Mouse (Mus musculus): ENCODE results near the gene Tedc2.
A peak's percentile ranks its signal among the peaks of the same experiment; 100 is the strongest.

Gene Tedc2

DNA sequence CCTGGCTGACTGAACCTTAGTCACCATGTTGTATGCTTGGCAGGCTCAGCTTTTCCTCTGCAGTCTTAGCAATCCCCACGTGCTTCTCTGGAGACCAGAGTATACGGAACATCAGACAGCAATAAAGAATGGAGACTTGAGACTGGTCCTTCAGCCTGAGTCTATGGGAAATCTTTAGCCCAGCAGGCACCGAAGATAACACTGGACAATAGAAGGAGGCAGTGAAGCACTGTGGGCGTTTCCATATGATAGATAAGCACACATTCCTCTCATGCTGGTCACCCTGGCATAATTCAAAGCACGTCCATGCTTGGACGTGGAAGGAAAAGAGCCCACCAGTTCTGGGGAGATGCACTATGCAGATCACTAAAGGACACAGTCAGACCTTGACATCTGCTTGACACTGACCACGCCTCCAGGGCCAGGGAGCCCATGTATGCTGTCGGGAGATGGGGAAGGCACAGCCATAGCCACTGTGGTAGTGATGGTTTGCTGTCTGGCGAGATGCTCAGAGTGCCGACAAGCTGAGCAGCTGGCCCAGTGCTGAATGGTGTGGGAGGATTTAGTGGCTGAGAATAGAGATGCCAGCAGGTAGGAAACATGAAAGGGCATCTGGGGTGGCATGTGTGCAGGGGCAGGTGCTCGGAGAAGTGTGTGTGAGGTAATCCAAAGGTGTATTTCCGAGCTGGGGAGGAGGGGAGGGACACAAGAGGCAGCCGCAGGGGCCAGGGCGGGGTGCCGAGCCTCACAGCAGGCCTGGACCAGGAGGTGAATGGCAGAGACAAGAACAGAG lies 23.4 kb downstream of the Tedc2 start:
- no peak for ATAC-seq (ENCODE audit: insufficient number of reproducible peaks, low FRiP score, low TSS enrichment)

DNA sequence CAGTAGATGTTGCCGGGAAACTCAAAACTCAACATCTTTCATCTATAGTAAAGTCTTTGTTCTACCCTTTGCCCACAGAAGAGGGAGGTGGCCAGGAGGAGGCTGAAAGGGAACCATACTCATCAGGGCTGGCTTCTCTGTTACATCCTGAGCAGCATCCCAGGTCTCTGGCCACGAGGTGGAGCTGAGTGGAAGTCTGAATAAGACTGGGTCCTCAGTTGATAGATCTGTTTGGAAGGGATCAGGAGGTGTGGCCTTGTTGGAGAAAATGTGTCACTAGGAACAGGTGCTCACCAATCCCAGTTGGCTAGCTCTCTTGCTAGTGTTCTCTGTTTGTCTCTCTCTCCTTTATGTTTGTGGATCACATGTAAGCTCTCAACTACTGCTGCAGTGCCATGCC lies 25.3 kb downstream of the Tedc2 start:
- ATAC-seq (ENCODE audit: insufficient number of reproducible peaks, low FRiP score, low TSS enrichment), result no peak

DNA sequence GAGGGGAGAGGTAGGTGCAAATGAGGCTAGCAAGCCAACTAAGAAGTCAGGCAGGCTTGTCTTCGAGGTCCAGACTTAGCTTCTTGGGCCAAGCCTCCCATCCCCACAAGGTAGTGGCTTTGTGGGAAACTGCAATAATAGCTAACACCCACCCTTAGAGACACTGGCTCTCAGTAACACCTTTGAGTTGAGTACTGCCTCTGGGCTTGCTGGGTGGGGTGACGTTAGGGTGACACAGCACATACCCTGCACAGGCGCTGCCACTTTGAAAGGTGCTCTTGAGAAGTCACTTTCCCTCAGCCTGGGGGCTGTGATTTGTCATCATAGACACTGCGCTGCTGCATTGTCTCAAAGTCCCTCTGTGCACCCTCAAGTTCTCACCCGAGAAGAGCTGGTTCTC lies 26.9 kb downstream of the Tedc2 start:
- no peak for ATAC-seq (ENCODE audit: insufficient number of reproducible peaks, low FRiP score, low TSS enrichment)

DNA sequence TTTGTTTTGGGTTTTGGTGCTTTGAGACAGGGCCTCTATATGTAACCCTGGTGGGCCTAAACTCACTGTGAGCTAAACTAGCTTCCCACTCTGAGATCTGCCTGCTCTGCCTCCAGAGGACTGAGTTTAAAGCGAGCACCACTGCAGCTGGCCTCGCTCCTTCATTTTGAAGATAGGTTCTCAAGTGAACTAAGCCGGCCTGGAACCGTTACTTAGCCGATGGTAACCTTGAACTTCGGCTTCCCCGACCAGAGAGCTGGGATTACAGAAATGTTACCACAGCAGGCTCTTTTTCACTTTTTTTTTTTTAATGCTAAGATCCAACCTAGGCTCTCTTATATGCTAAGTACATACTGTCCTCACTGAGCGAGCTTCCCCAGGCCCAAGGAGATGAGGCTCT lies 27.4 kb downstream of the Tedc2 start:
- no peak for ATAC-seq (ENCODE audit: insufficient number of reproducible peaks, low FRiP score, low TSS enrichment)

DNA sequence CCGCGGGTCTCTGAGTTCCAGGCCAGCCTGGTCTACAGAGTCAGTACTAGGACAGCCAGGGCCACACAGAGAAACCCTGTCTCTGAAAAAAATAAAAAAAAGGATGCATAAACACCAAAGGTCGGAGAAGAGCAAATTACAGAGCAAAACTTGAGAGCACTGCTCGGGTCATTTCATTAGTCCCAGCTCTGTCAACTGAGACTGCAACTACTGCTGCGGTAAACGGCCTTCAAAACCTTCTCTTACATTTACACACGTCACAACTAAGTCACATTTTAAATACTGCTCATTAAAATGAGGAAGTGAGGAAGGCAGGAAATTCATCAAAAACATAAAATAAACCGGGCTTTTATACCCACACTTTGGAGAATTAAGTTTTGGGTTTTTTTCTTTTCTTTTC lies 27.8 kb downstream of the Tedc2 start:
- no peak for ATAC-seq (ENCODE audit: insufficient number of reproducible peaks, low FRiP score, low TSS enrichment)

DNA sequence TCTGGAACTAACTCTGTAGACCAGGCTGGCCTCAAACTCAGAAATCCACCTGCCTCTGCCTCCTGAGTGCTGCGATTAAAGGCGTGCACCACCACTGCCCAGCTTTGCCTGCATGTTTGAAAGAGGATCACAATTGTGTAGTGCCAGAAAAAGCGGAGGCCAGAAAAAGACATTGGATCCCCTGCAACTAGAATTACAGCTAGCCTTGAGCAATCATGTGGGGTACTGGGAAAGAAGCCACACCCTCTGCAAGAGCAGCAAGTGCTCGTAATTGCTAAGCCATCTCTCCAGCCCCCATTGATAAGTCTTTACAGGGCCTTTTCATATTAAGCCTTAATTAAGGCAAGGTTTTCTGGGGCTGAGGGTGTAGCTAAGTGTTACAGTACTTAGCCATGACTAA lies 29.2 kb downstream of the Tedc2 start:
- no peak for ATAC-seq (ENCODE audit: insufficient number of reproducible peaks, low FRiP score, low TSS enrichment)

DNA sequence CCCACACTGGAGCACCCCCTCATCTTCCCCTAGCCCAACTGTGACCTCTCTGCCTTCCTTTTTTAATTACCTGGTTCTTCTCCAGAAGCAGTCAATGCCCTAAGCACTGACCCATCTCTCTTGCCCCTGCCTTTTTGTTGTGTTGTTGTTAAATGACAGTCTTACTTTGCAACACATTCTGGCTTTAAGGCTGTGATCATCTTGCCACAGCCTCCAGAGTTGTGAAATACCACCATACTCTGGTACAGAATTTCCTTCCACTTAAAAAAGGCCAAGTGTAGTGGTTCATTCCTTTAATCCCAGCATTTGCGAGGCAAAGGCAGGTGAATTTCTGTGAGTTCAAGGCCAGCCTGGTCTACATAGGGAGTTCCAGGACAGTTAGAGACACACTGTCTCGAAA lies 29.7 kb downstream of the Tedc2 start:
- ATAC-seq (ENCODE audit: insufficient number of reproducible peaks, low FRiP score, low TSS enrichment), result no peak

DNA sequence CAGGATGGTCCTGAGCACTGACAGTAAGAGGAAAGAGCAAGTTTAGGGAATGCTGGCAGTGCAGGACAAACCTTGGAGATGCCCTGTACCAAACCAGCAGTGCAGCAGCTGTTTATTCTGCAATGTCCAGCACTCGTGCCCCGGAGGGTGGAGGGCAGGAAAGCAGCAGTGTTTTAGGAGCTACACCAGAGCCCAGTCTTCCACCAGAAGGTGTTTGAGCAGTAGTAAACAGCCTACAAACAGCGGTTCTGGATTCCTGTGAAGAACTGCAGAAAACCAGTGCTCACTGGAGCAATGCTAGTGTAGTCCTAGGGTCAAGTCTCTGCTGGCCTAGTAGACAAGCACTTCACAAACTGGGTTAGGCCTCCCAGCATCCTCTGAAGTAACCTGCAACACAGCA lies 46.4 kb downstream of the Tedc2 start:
- ATAC-seq (ENCODE audit: insufficient number of reproducible peaks, low FRiP score, low TSS enrichment), result no peak

DNA sequence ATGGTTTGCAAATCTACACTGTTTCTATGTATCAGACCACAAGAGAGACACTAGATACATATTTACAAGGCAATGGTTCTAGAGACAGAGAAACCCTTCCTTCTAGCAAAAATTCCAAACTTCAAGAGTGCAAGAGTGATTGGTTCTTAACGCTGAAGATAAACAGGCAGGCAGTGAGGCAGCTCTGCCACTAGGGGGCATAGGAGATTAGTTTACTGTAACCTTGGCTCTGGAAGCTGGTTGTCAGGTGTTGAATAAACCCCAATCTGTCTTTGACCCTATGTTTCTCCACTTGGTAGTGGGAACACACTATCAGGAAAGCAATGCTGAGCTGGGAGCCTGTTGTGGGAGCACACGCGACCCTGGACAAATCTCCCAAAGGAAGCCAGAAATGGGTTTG lies 47.2 kb downstream of the Tedc2 start:
- ATAC-seq (ENCODE audit: insufficient number of reproducible peaks, low FRiP score, low TSS enrichment), result no peak

DNA sequence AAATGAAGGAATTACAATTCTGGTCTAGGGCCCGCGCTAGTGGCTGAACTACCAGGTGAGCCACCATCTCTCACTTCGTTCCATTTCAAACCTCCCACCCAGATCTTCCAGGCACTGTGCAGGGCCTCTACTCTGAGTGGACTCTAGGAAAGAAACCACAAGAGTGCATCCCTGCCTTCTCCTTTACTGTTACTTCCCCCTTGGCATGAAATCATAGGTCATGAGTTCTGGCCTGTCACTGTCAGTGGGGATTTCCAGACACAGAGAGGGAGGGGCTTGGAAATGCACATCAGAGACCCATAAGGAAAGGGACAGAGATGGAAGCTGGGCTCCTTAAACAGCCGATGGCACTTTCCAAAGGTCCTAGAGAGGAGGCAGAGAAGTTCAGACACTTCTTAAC lies 48.9 kb downstream of the Tedc2 start:
- ATAC-seq (ENCODE audit: insufficient number of reproducible peaks, low FRiP score, low TSS enrichment), result no peak

DNA sequence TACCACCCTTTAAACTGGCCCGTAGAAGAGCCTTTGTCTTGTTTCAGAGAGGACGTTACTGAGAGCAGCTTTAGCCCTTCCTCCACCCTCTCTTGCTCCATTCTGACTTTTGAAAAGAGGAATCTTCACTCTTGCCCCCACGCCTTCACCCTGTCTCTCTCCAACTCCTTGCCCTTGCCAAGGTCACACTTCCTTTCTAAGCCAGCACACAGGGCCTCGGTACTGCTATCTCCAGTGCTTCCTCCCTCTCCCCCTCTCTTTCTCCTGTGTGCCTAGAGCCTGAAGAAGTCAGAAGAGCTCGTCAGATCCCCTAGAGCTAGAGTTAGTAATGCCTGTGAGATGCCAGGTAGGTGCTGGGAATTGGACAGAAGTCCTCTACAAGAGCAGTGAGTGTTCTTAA lies 49.9 kb downstream of the Tedc2 start:
- ATAC-seq (ENCODE audit: insufficient number of reproducible peaks, low FRiP score, low TSS enrichment), result no peak

DNA sequence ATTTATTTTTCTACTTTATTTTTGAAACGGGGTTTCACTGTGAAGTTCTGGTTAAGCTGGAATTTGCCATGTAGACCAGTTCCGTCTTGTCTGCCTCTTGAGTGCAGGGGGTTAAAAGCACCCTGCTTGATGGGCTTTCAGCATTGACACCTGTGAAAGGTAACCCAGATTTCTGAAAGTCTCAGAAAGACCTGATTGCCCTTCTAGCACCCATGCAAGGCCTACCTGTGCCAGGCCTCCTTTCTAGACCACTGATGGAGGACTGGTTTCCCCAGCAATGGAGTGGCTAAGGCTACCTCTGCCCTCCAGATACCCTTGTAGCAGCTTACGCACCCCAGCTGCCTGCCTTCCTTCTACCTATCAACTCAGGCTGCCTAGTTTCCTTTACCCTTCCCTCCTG lies 50.5 kb downstream of the Tedc2 start:
- no peak for ATAC-seq (ENCODE audit: insufficient number of reproducible peaks, low FRiP score, low TSS enrichment)

DNA sequence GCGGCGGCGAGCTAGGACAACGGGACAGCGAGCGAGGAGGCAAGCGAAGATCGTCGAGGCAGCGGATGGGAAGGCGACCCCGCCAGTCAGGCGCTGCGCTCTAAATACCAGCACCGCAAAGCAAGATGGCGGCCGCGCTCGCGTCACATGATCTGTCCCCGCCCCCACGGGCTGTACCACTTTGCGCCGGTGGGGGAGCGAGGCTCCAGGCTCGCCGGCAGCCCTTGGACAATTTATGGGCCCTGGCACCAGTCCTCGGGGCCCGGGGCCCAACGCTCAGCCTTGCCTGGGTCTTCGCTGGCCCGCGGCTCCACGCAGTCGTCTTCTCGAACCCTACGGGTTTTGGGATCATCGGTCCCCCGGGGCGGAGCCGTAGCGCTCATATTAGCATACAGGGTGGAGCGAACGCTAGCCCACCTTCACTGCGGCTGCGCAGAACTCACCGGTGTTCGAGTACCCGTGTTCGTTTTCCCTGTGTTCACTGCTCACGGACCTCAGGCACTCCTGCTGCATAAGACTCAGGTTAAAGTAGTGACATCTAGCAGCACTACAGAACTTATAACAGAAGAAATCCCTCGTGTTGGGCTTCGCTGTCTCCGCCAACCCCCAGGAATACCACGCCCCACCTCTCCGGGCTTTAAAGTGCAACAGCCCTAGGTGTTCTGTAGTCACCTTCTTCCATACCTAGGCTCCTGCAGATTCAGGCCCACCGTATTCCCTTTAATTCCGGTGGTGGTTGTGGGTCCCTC lies 51.2 kb downstream of the Tedc2 start, which contains the start of gene Atp6v0c:
Gene Atp6v0c, minus strand, starts transcription at position 386 of the 749 bp plus-strand sequence.
- ATAC-seq (ENCODE audit: insufficient number of reproducible peaks, low FRiP score, low TSS enrichment), result peak; percentile 80

DNA sequence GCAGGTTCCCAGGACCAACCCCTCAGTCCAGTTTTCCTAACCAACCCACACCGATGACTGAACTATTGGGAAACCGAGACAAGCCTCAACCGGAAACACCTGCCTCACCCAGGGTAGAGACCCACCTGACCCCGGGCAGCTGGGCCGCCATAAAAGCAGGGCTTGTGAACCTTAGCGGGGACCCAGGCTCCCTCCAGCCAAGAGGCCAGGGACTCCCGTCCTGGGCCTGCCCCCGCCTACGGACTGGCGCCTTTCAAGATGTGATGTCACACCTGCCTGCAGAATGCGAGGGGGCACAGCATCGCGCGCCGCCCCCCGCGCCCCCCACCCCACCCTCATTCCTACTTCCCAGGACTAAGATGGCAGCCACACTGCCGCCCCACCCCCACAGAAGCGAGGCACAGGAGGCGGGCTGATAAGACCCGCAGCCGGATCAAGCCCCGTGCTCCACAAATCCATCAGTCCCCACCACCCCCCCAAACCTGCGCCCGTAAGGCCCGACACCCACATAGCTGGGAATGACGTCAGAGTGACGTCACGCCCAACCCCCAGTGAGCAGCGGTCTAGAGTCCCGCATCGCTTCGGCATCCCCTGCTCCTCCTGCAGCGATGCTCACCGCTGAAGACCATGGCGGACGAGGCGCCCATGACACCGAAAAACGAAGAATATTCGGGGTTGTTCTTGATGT lies 51.9 kb downstream of the Tedc2 start:
- peak; percentile 17; the same call in 1 of the 2 replicates for ATAC-seq (ENCODE audit: insufficient number of reproducible peaks, low FRiP score, low TSS enrichment)

DNA sequence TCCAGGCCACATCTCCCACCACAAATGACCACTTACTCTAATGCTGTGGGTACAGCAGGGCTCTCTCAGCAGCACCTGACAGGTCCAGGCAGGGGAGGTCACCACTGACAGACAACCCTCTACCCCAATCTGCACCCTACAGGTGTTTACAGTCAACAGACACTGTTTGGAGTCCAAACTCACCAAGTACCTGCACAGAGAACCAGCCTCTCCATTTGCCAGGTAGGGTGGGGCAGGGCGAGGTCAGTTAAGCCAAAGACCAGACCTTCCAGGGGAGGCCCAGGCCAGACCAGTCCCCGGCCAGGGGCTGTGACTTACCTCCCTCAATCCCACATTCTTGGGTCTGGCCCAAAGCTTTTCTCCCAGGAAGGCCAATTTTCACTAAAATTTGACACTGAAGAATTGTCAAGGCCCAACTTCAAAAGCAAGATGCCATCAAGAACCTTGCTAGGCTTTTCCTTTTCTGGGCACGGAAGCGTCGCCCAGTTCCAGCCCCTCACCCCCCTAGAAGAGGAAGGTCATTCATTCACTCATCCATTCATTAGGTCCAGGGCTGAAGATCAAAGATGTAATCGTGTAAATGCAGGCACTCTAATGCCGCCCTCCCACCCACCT lies 52.7 kb downstream of the Tedc2 start:
- ATAC-seq (ENCODE audit: insufficient number of reproducible peaks, low FRiP score, low TSS enrichment), result no peak

DNA sequence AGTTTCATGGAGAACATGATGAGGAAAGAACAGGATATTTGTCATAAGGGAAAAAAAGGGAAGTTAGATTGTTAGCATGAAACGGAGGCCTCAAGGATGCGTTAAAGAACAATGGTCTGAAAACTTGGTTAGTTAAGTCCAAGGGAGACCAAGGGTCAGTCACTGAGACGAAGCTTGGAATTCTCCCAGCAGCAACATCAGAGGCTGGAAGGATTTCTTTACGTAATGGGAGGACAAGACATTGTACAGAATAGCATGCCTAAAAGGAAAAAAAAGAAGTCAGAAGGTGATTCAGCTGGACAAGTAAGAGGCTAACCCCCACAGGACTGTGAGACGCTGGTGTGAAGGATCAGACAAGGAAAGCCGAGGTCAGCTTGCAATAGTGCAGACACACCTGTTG lies 53.5 kb downstream of the Tedc2 start:
- ATAC-seq (ENCODE audit: insufficient number of reproducible peaks, low FRiP score, low TSS enrichment), result no peak

All from cerebellum, adult (tissue).